Mouse (Mus musculus): ENCODE measurements around the gene Rps27rt.
"Not testable (repeated sequence)": the region's sequence is repeated elsewhere in the genome, so short reads cannot be mapped to it uniquely, and the experiment has no call there.

The Rps27rt gene

GRCm38 (mm10) chr9:114978281-114979111 lies 4.0 kb downstream of the Rps27rt start, which contains the start of gene Osbpl10:
TSS of gene Osbpl10 (plus strand) at chr9:114978569.
- peak; percentile 90 for DNase-seq

- no peak for DNase-seq
Observed at GRCm38 (mm10) chr9:114977461-114978280, 4.9 kb downstream of the Rps27rt start.

DNA sequence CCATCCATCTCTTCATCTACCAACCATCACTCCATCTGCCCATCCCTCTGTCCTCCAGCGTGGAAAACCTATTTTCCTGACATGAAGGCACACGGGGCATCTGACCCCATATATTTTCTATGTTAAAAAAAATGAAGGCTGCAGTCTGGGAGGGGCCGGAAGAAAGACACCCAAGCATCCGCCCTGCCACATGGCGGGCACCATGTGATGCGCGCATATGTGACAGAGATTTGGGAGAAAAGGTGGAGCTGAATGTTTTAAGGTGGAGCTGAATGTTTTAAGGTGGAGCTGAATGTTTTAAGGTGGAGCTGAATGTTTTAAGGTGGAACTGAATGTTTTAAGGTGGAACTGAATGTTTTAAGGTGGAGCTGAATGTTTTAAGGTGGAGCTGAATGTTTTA lies 16.3 kb downstream of the Rps27rt start:
- DNase-seq, result not testable (repeated sequence)

GRCm38 (mm10) chr9:114964093-114964492 lies 18.4 kb downstream of the Rps27rt start:
- DNase-seq, result no peak

- no peak for DNase-seq
Observed at GRCm38 (mm10) chr9:114960844-114961243, 21.7 kb downstream of the Rps27rt start.

- peak; percentile 59 for DNase-seq
Observed at GRCm38 (mm10) chr9:114960043-114960789, 22.3 kb downstream of the Rps27rt start.

DNA sequence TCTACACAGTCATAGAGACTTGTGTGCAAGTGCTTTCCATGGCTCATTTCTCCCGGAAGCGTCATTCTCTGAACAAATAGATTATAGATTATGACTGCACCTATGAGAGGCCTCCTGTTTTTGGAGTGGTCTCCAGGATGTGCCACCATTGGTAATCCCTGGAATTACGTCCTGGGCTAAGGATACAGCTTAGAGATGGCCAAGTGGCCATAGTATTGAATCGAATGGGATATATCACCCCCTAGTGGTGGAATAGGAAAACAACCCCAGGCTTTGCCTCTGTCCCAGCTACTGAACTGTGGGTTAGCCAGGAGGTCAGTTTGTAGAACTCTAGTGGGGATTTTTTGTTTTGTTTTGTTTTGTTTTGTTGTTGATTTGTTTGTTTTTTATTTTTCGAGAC lies 25.6 kb downstream of the Rps27rt start:
- DNase-seq, result no peak

DNA sequence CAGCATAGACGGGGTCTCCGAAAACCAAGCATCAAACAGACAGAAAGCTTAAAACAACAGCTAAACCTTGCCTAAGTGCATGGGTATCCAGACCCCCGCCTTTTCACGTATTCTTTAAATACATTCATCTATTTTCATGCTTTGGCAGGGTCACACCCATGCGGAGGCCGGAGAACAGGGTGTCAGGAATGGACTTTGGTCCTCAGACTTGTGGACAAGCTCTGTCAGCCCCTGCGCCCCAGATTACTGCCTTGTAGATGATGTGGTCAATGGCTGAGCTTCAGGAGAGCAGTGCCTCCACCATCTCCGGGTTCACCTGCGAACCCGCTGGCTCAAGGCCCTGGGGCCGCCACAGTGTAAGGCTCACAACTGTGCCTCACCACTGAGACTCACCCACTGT lies 27.2 kb downstream of the Rps27rt start:
- no peak for DNase-seq

- no peak for DNase-seq
Observed at GRCm38 (mm10) chr9:114952866-114953265, 29.7 kb downstream of the Rps27rt start.

- no peak for DNase-seq
Observed at GRCm38 (mm10) chr9:114948395-114948794, 34.1 kb downstream of the Rps27rt start.

DNA sequence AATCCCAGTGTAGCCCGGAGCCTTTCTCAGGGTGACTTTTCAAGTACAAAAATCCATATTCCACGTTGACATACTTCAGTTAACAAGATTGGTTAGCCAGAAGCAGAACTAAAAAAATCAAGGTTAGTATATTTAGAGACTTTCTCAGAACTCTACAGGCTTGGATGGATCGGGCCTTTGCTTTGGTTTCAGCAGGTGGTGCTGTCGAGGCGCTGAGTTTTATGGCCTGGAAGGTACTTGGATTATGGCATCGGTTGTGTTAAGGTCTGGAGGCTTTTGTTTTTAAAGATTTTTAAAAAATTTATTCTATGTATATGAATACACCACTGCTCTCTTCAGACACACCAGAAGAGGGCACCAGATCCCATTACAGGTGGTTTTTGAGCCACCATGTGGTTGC lies 37.0 kb downstream of the Rps27rt start:
- DNase-seq, result no peak

DNA sequence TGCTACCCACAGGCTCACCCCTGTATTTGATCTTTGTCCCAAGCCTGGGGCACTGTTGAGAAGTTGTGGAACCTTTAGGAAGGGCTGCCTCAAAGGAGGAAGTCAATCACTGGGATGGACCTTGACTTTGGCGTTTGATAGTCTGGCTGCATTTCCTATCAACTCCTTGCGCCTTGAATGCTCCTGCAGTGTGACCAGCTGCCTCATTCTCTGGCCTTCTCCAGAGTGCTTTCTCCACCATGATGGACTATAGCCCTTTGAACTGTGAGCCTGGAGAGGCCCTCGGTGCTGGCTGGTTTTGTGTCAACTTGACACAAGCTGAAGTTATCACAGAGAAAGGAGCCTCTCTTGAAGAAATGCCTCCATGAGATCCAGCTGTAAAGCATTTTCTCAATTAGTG lies 37.9 kb downstream of the Rps27rt start:
- DNase-seq, result no peak

GRCm38 (mm10) chr9:114936687-114937086 lies 45.9 kb downstream of the Rps27rt start:
- DNase-seq, result no peak

GRCm38 (mm10) chr9:114935321-114935720 lies 47.2 kb downstream of the Rps27rt start:
- no peak for DNase-seq

- no peak for DNase-seq
Observed at GRCm38 (mm10) chr9:114934231-114934630, 48.3 kb downstream of the Rps27rt start.

- DNase-seq, result peak; percentile 98
Observed at GRCm38 (mm10) chr9:114933723-114934171, 48.8 kb downstream of the Rps27rt start, which contains the start of gene Gpd1l. TSS of gene Gpd1l (minus strand) at chr9:114933987.

GRCm38 (mm10) chr9:114933037-114933722 lies 49.4 kb downstream of the Rps27rt start:
- no peak for DNase-seq

GRCm38 (mm10) chr9:114932607-114933006 lies 49.9 kb downstream of the Rps27rt start:
- DNase-seq, result peak; percentile 49

Measured in kidney, adult 11 months (tissue).